Mouse (Mus musculus): Measurements from ENCODE around the gene Slc38a7.

DNA sequence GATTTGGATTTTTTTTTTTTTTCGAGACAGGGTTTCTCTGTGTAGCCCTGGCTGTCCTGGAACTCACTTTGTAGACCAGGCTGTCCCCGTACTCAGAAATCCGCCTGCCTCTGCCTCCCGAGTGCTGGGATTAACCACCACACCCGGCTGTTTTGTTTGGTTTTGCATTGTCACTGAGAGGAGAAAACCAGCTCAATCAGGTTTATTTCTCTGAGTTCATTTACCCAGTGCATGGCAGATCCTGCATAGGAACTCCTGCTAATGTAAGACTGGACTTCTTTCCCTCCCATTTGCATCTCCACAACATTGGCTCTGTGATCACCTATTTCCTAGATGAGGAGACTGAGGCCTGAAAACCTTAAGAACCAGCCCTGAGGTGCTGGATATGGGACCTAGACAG, 31.2 kb downstream of the Slc38a7 start:
- TF ChIP-seq TAL1 (IDR thresholded peaks at IDR 0.05; ENCODE audit: low read length) (no peak), GATA1 (IDR thresholded peaks at IDR 0.05; ENCODE audit: low read length) (no peak)

Data from erythroblast, embryonic 14.5 days (primary cell).